Mouse (Mus musculus) midbrain, embryonic 13.5 days (tissue): ENCODE measurements around the gene Elavl4. TPM values are rescaled to one million over a fixed set of nuclear protein-coding genes. Genes with fewer than 3 reads are reported as not detected.

Experiments
- ATAC-seq: fragments of 200-750 bp; cut with Nextera tagmentation; 2 replicates; pipeline ENCODE4 v1.8.0; 2017; ENCODE audit warnings: mild to moderate bottlenecking, moderate TSS enrichment, moderate library complexity
- H3K27ac ChIP-seq: fragments of 300-500 bp; sonication (generic); 2 replicates; pipeline ENCODE4 v1.5.1; 2015; ENCODE audit warnings: inconsistent platforms, mild to moderate bottlenecking, moderate library complexity
- H3K27me3 ChIP-seq: fragments of 300-500 bp; sonication (generic); 2 replicates; pipeline ENCODE4 v1.6.1; 2015; ENCODE audit warnings: mild to moderate bottlenecking, inconsistent platforms
- H3K36me3 ChIP-seq: fragments of 300-500 bp; sonication (generic); 2 replicates; pipeline ENCODE4 v1.6.1; 2015; ENCODE audit warnings: mild to moderate bottlenecking, inconsistent platforms
- H3K4me1 ChIP-seq: fragments of 300-500 bp; sonication (generic); replicated peaks from 2 replicates; pipeline ENCODE4 v1.6.1; 2015; ENCODE audit warnings: inconsistent platforms
- H3K4me2 ChIP-seq: fragments of 300-500 bp; sonication (generic); replicated peaks from 2 replicates; pipeline ENCODE4 v1.6.1; 2015; ENCODE audit warnings: moderate library complexity, mild to moderate bottlenecking, inconsistent platforms
- H3K4me3 ChIP-seq: fragments of 300-500 bp; sonication (generic); replicated peaks from 2 replicates; pipeline ENCODE4 v1.5.1; 2015; ENCODE audit warnings: mild to moderate bottlenecking, inconsistent platforms
- H3K9ac ChIP-seq: fragments of 300-500 bp; sonication (generic); replicated peaks from 2 replicates; pipeline ENCODE4 v1.6.1; 2015; ENCODE audit warnings: mild to moderate bottlenecking, inconsistent platforms
- H3K9me3 ChIP-seq: fragments of 300-500 bp; sonication (generic); 2 replicates; pipeline ENCODE4 v1.6.1; 2016; ENCODE audit warnings: mild to moderate bottlenecking, inconsistent platforms
- WGBS: fragments of 180-500 bp; shearing (Covaris S2); methylation state at CpG from one replicate; pipeline ENCODE4 v1.1.7; 2015; 5-methylcytosine and 5-hydroxymethylcytosine counted together
- polyA plus RNA-seq: library from polyadenylated mRNA; unstranded; fragments of >200 nt; fragmentation: Nextera tagmentation; extraction: Ambion mirVana; gene quantifications from 2 replicates; pipeline ENCODE4 v1.2.1, GENCODE M21; 2015

The Elavl4 gene
- polyA plus RNA-seq, 1 experiment from 2014 or later, result 327 TPM

DNA sequence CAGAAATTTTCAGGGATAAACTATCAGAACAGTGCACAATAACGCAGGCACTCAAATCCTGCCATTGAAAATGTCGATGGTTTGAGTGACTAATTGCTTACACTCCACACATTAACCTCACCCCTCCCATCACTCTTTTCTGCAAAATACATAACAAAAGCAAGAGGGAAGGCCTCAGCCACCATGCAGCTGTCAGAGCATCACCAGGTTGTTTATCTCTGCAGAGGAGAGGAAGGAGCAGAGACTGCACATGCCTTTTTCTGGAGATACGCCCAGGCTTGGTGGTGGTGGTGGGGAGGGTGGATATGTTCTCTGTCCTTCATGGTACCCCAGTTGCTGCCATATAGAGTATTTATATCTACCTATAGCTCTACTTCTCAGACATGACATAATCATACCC, 94.3 kb downstream of the Elavl4 start:
- WGBS, result 64% methylated on average over 3 of the region's 3 CpGs
- H3K9ac ChIP-seq, result no peak overlapping the region
- H3K4me3 ChIP-seq, result no peak overlapping the region
- no peak overlapping the region for H3K4me2 ChIP-seq
- peaks cover 8% of the 10 kb centered on the region for H3K36me3 ChIP-seq
- no peaks in the 10 kb centered on the region for H3K27me3 ChIP-seq
- 0 out of 2 replicates have a peak, but pooled peaks have one; percentile 16 for ATAC-seq
- no peaks in the 10 kb centered on the region for H3K9me3 ChIP-seq
- H3K4me1 ChIP-seq, result peaks cover 19% of the 10 kb centered on the region
- H3K27ac ChIP-seq, result no peak overlapping the region

DNA sequence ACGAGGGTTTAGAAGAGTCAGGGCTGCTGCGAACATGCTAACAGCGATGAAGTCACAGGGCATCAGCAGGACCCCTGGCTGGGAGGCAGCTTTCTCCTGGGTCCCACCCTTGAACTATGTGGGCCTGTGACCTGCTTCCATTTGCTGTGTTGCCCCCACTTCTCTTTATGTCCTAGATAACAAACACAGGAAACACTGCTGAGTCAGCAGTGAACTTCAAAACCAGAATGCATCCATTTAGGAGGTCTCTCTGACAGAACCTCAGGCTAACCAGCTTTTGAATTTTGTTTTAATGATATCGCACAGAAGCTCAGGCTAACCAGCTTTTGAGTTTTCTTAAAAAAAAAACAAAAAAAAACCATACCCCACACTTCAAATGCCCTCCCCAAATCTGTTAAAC, 96.1 kb downstream of the Elavl4 start:
- H3K36me3 ChIP-seq, result peaks cover 16% of the 10 kb centered on the region
- ATAC-seq, result no peak
- no peak overlapping the region for H3K4me2 ChIP-seq
- no peaks in the 10 kb centered on the region for H3K27me3 ChIP-seq
- H3K27ac ChIP-seq, result no peak overlapping the region
- peaks cover 9% of the 10 kb centered on the region for H3K4me1 ChIP-seq
- H3K4me3 ChIP-seq, result no peak overlapping the region
- no peak overlapping the region for H3K9ac ChIP-seq
- H3K9me3 ChIP-seq, result no peaks in the 10 kb centered on the region
- 88% methylated on average over 4 of the region's 4 CpGs for WGBS

DNA sequence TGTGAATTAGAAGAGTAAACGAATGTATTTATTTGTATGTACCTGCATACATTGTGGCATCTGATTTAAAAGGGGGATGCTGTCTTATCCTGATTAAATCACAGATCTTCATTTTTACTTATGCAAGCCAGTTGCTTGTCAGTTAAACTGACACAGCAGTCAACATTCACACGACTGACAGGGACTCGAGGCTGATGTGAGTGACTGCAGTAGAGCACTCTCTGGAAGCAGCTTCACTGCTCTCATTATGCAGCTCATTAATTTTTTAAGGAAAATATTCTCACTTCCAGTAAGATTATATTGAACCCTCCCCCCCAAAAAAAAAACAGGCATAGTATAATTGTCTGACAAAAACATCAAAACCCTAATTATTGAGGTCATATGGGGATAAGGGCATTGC, 101.7 kb downstream of the Elavl4 start:
- WGBS, result 69% methylated on average over 3 of the region's 3 CpGs
- Histone ChIP-seq H3K9me3 (no peaks in the 10 kb centered on the region), H3K4me2 (no peak overlapping the region), H3K27ac (no peak overlapping the region), H3K9ac (no peak overlapping the region), H3K27me3 (no peaks in the 10 kb centered on the region), H3K4me1 (no peaks in the 10 kb centered on the region), H3K36me3 (peaks cover 58% of the 10 kb centered on the region), H3K4me3 (no peak overlapping the region)
- no peak for ATAC-seq

DNA sequence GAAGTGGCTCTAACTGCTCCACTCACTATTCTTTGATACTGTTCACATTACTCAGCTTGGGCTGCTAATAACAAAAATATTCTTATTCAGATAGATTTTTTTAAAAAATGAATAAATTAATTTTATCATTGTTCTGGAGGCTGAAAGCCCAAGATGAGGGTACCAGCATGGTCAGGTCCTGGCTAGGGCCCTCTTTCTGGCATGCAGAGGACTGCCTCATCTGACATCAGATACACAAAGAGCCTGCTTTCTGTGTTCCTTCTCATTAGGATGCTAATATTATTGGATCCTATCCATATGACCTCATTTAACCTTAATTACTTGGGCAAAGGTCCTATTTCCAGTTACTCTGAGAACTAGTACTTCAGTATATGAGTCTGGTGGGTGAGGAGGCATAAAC, 108.8 kb downstream of the Elavl4 start:
- no peaks in the 10 kb centered on the region for H3K9me3 ChIP-seq

DNA sequence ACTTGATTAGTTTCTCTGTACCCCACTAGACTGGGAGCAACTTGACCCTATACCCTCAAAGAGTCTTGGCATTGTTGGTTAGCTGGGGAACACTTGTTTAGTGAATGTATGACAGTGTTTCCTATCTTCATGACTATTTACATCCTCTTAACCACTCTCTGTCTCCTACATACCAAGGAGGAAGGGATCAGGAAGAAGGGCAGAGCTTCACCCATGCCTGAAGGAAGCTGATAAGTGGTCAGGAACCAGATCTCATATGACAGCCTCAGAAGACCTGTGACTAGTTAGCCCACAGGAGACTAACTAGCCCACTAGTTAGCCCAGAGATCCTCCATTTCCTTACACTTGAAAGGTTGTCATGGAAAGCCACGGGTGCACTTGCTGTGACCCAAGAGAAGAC, 117.2 kb downstream of the Elavl4 start:
- Histone ChIP-seq H3K27me3 (no peaks in the 10 kb centered on the region), H3K9me3 (no peaks in the 10 kb centered on the region), H3K4me2 (no peak overlapping the region), H3K4me3 (no peak overlapping the region), H3K36me3 (peaks cover 51% of the 10 kb centered on the region), H3K9ac (no peak overlapping the region), H3K27ac (no peak overlapping the region), H3K4me1 (0 out of 2 replicates have a peak, but pooled peaks cover 4% of the 10 kb centered on the region)
- WGBS, result 69% methylated on average over 1 of the region's 1 CpGs
- no peak for ATAC-seq

More for the DNA sequence above, 108.8 kb downstream of the Elavl4 start:
- H3K4me2 ChIP-seq, result no peak overlapping the region
- no peaks in the 10 kb centered on the region for H3K4me1 ChIP-seq
- no peak overlapping the region for H3K27ac ChIP-seq
- H3K9ac ChIP-seq, result no peak overlapping the region
- no peak for ATAC-seq
- H3K4me3 ChIP-seq, result no peak overlapping the region
- no peaks in the 10 kb centered on the region for H3K27me3 ChIP-seq
- peaks cover 68% of the 10 kb centered on the region for H3K36me3 ChIP-seq

DNA sequence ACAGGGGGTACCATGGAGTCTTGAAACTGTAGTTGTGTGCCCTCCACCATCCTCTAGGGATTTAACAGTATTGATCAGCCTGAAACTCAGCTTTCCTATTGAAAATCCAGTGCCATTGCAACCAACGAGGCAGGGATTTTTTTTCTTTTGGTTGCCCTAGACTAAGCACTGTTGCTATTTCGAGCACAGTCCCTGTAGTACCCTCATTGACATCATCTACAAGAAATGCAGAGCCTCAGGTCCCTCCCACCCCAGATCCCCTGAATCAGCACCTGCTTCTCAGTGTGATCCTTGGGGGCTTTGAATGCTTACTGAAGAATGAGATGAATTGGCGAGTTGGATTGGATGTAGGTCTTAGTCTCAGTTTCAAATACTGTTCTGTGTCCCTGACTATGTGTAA, 119.4 kb downstream of the Elavl4 start:
- no peak for ATAC-seq
- Histone ChIP-seq H3K9me3 (no peaks in the 10 kb centered on the region), H3K27ac (no peak overlapping the region), H3K9ac (no peak overlapping the region), H3K27me3 (no peaks in the 10 kb centered on the region), H3K4me3 (no peak overlapping the region), H3K36me3 (peaks cover 52% of the 10 kb centered on the region), H3K4me1 (peaks cover 16% of the 10 kb centered on the region), H3K4me2 (no peak overlapping the region)
- 68% methylated on average over 3 of the region's 3 CpGs for WGBS

DNA sequence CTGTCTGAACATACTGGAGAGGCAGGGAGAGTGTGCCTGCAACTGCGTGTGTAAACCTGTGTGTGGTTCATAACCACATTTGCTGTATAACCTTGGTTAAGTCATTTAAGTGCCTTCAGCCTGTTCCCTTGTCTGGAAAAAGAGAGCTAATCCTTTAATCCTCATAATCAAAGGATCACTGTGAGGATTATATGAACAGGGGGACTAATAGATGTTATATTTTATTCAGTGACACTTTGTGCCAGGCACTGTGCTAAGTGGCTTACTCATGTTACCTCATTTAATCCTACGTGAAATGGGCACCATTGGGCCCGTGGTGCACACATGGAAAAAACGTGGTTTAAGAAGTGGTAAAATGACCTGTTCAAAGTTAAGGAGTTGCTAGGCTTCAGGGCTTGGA, 119.9 kb downstream of the Elavl4 start:
- H3K36me3 ChIP-seq, result peaks cover 57% of the 10 kb centered on the region

DNA sequence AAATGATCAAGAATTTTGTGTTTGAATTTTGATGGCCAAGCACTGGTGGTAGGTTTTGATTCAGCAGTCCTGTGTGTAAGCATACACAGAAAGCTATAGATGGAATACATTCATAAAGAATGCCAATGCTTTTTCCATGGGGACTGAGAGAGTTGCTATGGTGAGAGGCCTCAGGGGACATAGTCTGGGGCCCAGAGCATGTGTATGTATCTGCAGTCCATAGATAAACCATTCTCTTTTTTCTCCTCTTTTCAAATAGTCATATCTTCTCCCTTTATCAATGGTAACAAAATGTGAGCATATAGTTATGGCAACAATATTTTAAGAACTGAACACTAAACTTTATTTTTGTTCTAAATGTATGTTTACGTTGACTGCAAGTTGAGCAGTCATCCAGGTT, 122.1 kb downstream of the Elavl4 start:
- H3K9ac ChIP-seq, result no peak overlapping the region
- H3K9me3 ChIP-seq, result no peaks in the 10 kb centered on the region
- H3K4me3 ChIP-seq, result no peak overlapping the region
- no peak overlapping the region for H3K27ac ChIP-seq
- no peaks in the 10 kb centered on the region for H3K27me3 ChIP-seq
- no peak for ATAC-seq
- H3K4me2 ChIP-seq, result no peak overlapping the region
- peaks cover 49% of the 10 kb centered on the region for H3K36me3 ChIP-seq
- H3K4me1 ChIP-seq, result peaks cover 23% of the 10 kb centered on the region
- WGBS, result 86% methylated on average over 1 of the region's 1 CpGs

More for the DNA sequence above, 119.9 kb downstream of the Elavl4 start:
- Histone ChIP-seq H3K27ac (no peak overlapping the region), H3K4me1 (peaks cover 19% of the 10 kb centered on the region), H3K9me3 (no peaks in the 10 kb centered on the region), H3K27me3 (no peaks in the 10 kb centered on the region), H3K9ac (no peak overlapping the region), H3K4me3 (no peak overlapping the region), H3K4me2 (no peak overlapping the region)
- no peak for ATAC-seq
- 51% methylated on average over 4 of the region's 4 CpGs for WGBS

DNA sequence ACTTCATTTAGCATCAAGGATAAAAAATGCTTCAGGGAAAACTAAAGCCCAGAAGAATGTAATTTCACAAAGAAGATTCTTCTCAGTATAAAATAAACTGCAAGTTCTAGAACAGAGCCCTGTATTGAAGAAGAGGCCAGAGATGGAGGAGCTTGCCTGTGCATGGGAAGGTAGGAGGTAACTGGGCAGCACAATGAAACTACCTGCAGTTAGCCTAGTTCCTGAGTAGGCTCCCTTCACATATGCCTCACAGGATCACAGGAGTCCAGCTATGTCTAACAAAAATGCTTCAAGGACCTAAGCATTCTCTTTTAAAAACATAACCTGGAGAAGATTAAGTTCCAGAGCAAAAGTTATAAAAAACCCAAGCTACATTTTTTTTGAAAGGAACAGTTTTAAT, 122.5 kb downstream of the Elavl4 start:
- Histone ChIP-seq H3K27me3 (no peaks in the 10 kb centered on the region), H3K4me3 (no peak overlapping the region), H3K27ac (no peak overlapping the region), H3K9ac (no peak overlapping the region), H3K4me1 (peaks cover 26% of the 10 kb centered on the region), H3K36me3 (peaks cover 48% of the 10 kb centered on the region), H3K9me3 (no peaks in the 10 kb centered on the region), H3K4me2 (no peak overlapping the region)
- ATAC-seq, result no peak

DNA sequence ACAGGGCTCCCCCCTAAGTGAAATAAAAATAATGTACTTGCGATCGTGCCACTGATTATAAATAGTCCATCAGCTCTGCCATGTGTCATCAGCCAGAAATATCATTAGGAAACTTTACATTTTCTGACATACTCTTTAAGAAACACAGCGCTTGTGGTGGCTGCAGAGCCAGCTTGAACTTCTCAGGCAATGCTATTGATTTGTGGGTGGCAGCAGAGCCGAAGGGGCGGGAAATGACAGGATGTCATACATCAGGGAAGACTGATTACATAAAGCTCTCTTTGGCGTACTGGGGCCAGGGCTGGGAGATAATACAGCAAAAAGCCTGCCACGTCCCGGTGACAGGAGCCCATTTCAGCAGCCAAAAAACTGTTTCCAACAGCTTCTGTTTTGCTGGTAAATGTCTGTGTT, 124.1 kb downstream of the Elavl4 start:
- Histone ChIP-seq H3K9ac (no peak overlapping the region), H3K4me3 (no peak overlapping the region), H3K36me3 (peaks cover 50% of the 10 kb centered on the region), H3K27me3 (no peaks in the 10 kb centered on the region), H3K4me1 (peaks cover 26% of the 10 kb centered on the region), H3K27ac (no peak overlapping the region; the same call in 1 of the 2 replicates), H3K9me3 (no peaks in the 10 kb centered on the region), H3K4me2 (no peak overlapping the region)
- 66% methylated on average over 8 of the region's 8 CpGs for WGBS
- no peak for ATAC-seq

DNA sequence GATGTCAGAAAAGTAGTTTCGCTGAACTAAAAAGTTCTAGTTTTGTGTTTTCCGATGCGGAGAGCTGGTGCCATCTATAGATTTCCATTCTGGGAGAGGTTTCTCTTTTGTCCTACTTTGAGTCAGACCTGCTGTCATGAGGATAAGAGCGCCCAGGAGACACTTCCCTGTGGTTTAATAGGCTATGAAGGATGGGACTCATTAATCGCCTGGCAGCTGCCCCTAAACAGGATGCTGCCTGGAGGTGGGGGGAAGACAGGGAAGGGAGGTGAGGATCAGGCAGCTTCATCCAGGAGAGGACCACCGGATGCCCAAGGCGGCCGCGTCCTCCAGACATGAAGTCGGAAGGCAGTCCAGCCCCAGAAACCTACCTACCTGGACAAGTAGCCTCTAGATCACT, 126.2 kb downstream of the Elavl4 start:
- 81% methylated on average over 10 of the region's 10 CpGs for WGBS
- ATAC-seq, result no peak
- no peaks in the 10 kb centered on the region for H3K9me3 ChIP-seq
- no peaks in the 10 kb centered on the region for H3K27me3 ChIP-seq
- no peak overlapping the region for H3K4me2 ChIP-seq
- H3K4me1 ChIP-seq, result peaks cover 29% of the 10 kb centered on the region
- peaks cover 39% of the 10 kb centered on the region for H3K36me3 ChIP-seq
- H3K4me3 ChIP-seq, result no peak overlapping the region
- H3K9ac ChIP-seq, result no peak overlapping the region
- H3K27ac ChIP-seq, result no peak overlapping the region

DNA sequence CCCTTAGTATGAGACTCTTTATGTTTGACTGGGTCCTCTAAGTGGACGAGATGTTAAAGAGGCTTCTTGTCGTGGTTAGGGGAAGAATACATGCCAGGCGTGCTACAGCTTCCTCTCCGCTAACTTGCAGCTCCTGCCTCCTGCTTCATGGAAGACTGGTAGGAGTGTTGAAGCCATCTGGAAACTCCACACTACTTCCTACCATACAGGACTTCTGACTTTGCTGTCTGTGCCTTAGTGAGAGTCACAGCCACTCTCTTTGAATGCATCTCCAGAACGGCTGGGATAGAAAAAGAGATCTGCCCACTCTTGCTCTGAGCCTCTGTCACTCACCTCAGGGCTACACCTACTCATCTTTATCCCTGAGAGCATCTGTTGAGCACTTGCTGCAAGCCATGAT, 132.9 kb downstream of the Elavl4 start:
- Histone ChIP-seq H3K27ac (no peak overlapping the region), H3K4me2 (no peak overlapping the region)
- ATAC-seq, result no peak

DNA sequence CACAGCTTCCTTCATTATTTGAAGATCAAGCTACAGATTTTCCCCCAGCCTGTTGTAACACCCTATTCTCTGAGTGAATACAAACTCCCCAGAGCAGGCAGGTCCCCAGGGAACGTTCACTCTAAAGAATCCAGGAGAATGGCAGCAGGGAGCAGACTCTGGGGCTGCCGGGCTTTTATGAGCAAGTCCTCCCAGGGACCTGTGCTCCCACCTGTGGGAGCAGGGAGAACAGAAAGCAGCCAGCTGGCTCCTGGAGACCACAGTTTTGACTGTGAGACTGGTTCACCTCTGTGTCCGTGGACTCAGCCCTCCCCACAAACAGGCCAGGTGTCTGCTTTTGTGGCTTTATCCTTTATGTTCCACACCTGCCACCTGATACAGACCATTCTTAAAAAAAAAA, 134.2 kb downstream of the Elavl4 start:
- no peak overlapping the region for H3K9ac ChIP-seq
- H3K4me3 ChIP-seq, result no peak overlapping the region
- H3K27me3 ChIP-seq, result no peaks in the 10 kb centered on the region
- H3K4me1 ChIP-seq, result peaks cover 26% of the 10 kb centered on the region
- no peak overlapping the region for H3K4me2 ChIP-seq
- ATAC-seq, result no peak
- H3K27ac ChIP-seq, result no peak overlapping the region
- H3K9me3 ChIP-seq, result no peaks in the 10 kb centered on the region
- 52% methylated on average over 3 of the region's 3 CpGs for WGBS
- peaks cover 38% of the 10 kb centered on the region for H3K36me3 ChIP-seq

More for the DNA sequence above, 132.9 kb downstream of the Elavl4 start:
- H3K4me1 ChIP-seq, result peaks cover 18% of the 10 kb centered on the region
- H3K9me3 ChIP-seq, result no peaks in the 10 kb centered on the region
- H3K4me3 ChIP-seq, result no peak overlapping the region
- no peaks in the 10 kb centered on the region for H3K27me3 ChIP-seq
- no peak overlapping the region for H3K9ac ChIP-seq
- 86% methylated on average over 5 of the region's 5 CpGs for WGBS
- H3K36me3 ChIP-seq, result peaks cover 47% of the 10 kb centered on the region
